In genomic region chr4:86555035-86555707, GRCm38 (mm10) we compare ENCODE assay signal across 9 mouse cellular contexts. TPM values are rescaled to one million over a fixed set of nuclear protein-coding genes. Genes with fewer than 3 reads are reported as not detected.
DNase-seq lines count a peak whose midpoint lies in the region; ATAC-seq and TF ChIP-seq lines count a peak whose summit lies in the region.
"Had no signal": no experiment of that assay in that cellular context is flagged by ENCODE, and none has a peak within 500 bp of the region (broad histone marks: within the 10 kb centered on the region; RNA-seq: fewer than 3 reads in every experiment).

No protein-coding gene starts in this region.

- peak; percentile 60; the same call in 1 of the 2 replicates for ATAC-seq in forebrain, embryonic 11.5 days (replicated peaks; ENCODE audit: low FRiP score)
- ATAC-seq in forebrain, postnatal 0 days: peak; percentile 43; the same call in 1 of the 2 replicates
- peak; percentile 82 for ATAC-seq in midbrain, embryonic 13.5 days

- H3K9ac ChIP-seq in forebrain, embryonic 11.5 days (ENCODE audit: low read length): no peak overlapping the region
- H3K9ac ChIP-seq in forebrain, postnatal 0 days: no peak overlapping the region
- no peak overlapping the region for H3K9ac ChIP-seq in midbrain, embryonic 13.5 days (replicated peaks)

- no peak overlapping the region for H3K4me2 ChIP-seq in forebrain, embryonic 11.5 days (ENCODE audit: low read depth, low read length, severe bottlenecking)
- no peak overlapping the region for H3K4me2 ChIP-seq in forebrain, postnatal 0 days (ENCODE audit: low read depth)
- no peak overlapping the region for H3K4me2 ChIP-seq in midbrain, embryonic 13.5 days (replicated peaks)

- TF ChIP-seq CTCF in forebrain, postnatal 0 days (IDR thresholded peaks at IDR 0.05; ENCODE audit: low read depth): peak; percentile 71

- no peaks in the 10 kb centered on the region for H3K36me3 ChIP-seq in forebrain, embryonic 11.5 days (ENCODE audit: control insufficient read depth, insufficient read depth, low read length)
- H3K36me3 ChIP-seq in forebrain, embryonic 10.5 days (replicated peaks): no peaks in the 10 kb centered on the region
- no peaks in the 10 kb centered on the region for H3K36me3 ChIP-seq in forebrain, postnatal 0 days (ENCODE audit: insufficient read depth)
- no peaks in the 10 kb centered on the region for H3K36me3 ChIP-seq in midbrain, embryonic 13.5 days

- no peak overlapping the region for H3K27ac ChIP-seq in forebrain, embryonic 11.5 days (ENCODE audit: low read depth, low read length)
- no peak overlapping the region for H3K27ac ChIP-seq in forebrain, embryonic 10.5 days
- H3K27ac ChIP-seq in forebrain, postnatal 0 days (ENCODE audit: low read depth, low read length): no peak overlapping the region
- H3K27ac ChIP-seq in midbrain, embryonic 13.5 days: no peak overlapping the region

- H3K4me1 ChIP-seq in forebrain, embryonic 11.5 days (replicated peaks; ENCODE audit: control insufficient read depth, insufficient read depth, low read length): no peaks in the 10 kb centered on the region
- no peaks in the 10 kb centered on the region for H3K4me1 ChIP-seq in forebrain, embryonic 10.5 days
- H3K4me1 ChIP-seq in forebrain, postnatal 0 days (ENCODE audit: insufficient read depth): no peaks in the 10 kb centered on the region
- no peaks in the 10 kb centered on the region for H3K4me1 ChIP-seq in midbrain, embryonic 13.5 days (replicated peaks)

- no peak for DNase-seq in forebrain, embryonic 11.5 days (ENCODE audit: low spot score)
- DNase-seq in forebrain, embryonic 10.5 days (ENCODE audit: extremely low spot score, low spot score): no peak
- peak; percentile 46 for DNase-seq in thymus, postnatal 0 days (ENCODE audit: low spot score)
- DNase-seq in thymus, adult 18-20 months: no peak
- peak; percentile 77 for DNase-seq in forebrain, postnatal 0 days
- DNase-seq in urinary bladder, postnatal 14 days (ENCODE audit: low spot score): no peak
- DNase-seq in layer of hippocampus, adult 18-20 months (ENCODE audit: low spot score in 2 of 2): no peak

- WGBS in forebrain, embryonic 11.5 days: 25% methylated on average over 6 of the region's 6 CpGs
- WGBS in forebrain, embryonic 10.5 days: 31% methylated on average over 6 of the region's 6 CpGs
- WGBS in forebrain, postnatal 0 days: 25% methylated on average over 6 of the region's 6 CpGs
- WGBS in midbrain, embryonic 13.5 days: 28% methylated on average over 6 of the region's 6 CpGs

- H3K27me3 ChIP-seq in forebrain, embryonic 11.5 days (ENCODE audit: control insufficient read depth, insufficient read depth, low read length): no peaks in the 10 kb centered on the region
- no peaks in the 10 kb centered on the region for H3K27me3 ChIP-seq in forebrain, embryonic 10.5 days (ENCODE audit: poor library complexity, severe bottlenecking)
- no peaks in the 10 kb centered on the region for H3K27me3 ChIP-seq in forebrain, postnatal 0 days (ENCODE audit: insufficient read depth, low read length)
- no peaks in the 10 kb centered on the region for H3K27me3 ChIP-seq in midbrain, embryonic 13.5 days

- no peak overlapping the region for H3K4me3 ChIP-seq in forebrain, embryonic 11.5 days (ENCODE audit: low read depth, low read length)
- H3K4me3 ChIP-seq in forebrain, embryonic 10.5 days: no peak overlapping the region
- no peak overlapping the region for H3K4me3 ChIP-seq in forebrain, postnatal 0 days (ENCODE audit: low read depth, low read length)
- H3K4me3 ChIP-seq in midbrain, embryonic 13.5 days (replicated peaks): no peak overlapping the region

- no peaks in the 10 kb centered on the region for H3K9me3 ChIP-seq in forebrain, embryonic 11.5 days (ENCODE audit: control insufficient read depth, low read length)
- no peaks in the 10 kb centered on the region for H3K9me3 ChIP-seq in forebrain, embryonic 10.5 days
- H3K9me3 ChIP-seq in forebrain, postnatal 0 days (ENCODE audit: low read length): no peaks in the 10 kb centered on the region
- no peaks in the 10 kb centered on the region for H3K9me3 ChIP-seq in midbrain, embryonic 13.5 days

RNA-seq across cellular contexts. Expression of gene Saxo1, which starts 3.0 kb away (rescaled TPM):
- polyA plus RNA-seq in forebrain, embryonic 11.5 days (2014; fragmentation: Nextera tagmentation; extraction: Ambion mirVana): not detected in 2 replicates
- not detected in 2 replicates for polyA plus RNA-seq in forebrain, embryonic 10.5 days (2016; fragmentation: Nextera tagmentation; extraction: Ambion mirVana)
- 0.31 TPM in 1 of 2 replicates, not detected in the other for polyA plus RNA-seq in thymus, postnatal 0 days (2015; fragmentation: Nextera tagmentation; extraction: Ambion mirVana)
- total RNA-seq in forebrain, postnatal 0 days (2014; rRNA removed): not detected in 2 replicates
- polyA plus RNA-seq in forebrain, postnatal 0 days (2015; fragmentation: Nextera tagmentation; extraction: Ambion mirVana): not detected in 2 replicates
- not detected in 2 replicates for polyA plus RNA-seq in midbrain, embryonic 13.5 days (2015; fragmentation: Nextera tagmentation; extraction: Ambion mirVana)
- not detected for total RNA-seq in layer of hippocampus, adult 18-20 months (2021)
- total RNA-seq: left cerebral cortex, postnatal 25 days had no signal

RNA-seq across cellular contexts. Expression of gene Rraga, which starts 20.3 kb away (rescaled TPM):
- polyA plus RNA-seq in forebrain, embryonic 11.5 days (2014; fragmentation: Nextera tagmentation; extraction: Ambion mirVana): 110 and 113 TPM in 2 replicates
- polyA plus RNA-seq in forebrain, embryonic 10.5 days (2016; fragmentation: Nextera tagmentation; extraction: Ambion mirVana): 63.9 and 67.0 TPM in 2 replicates
- polyA plus RNA-seq in thymus, postnatal 0 days (2015; fragmentation: Nextera tagmentation; extraction: Ambion mirVana): 51.2 and 53.4 TPM in 2 replicates
- total RNA-seq in forebrain, postnatal 0 days (2014; rRNA removed): 21.3 and 27.4 TPM in 2 replicates
- polyA plus RNA-seq in forebrain, postnatal 0 days (2015; fragmentation: Nextera tagmentation; extraction: Ambion mirVana): 122 and 131 TPM in 2 replicates
- polyA plus RNA-seq in midbrain, embryonic 13.5 days (2015; fragmentation: Nextera tagmentation; extraction: Ambion mirVana): 104 and 116 TPM in 2 replicates
- 100 to 1,000 TPM; 138 to 139 TPM for total RNA-seq in layer of hippocampus, adult 18-20 months (2021)

RNA-seq across cellular contexts. Expression of gene Haus6, which starts 56.7 kb away (rescaled TPM):
- polyA plus RNA-seq in forebrain, embryonic 11.5 days (2014; fragmentation: Nextera tagmentation; extraction: Ambion mirVana): 30.6 and 32.9 TPM in 2 replicates
- polyA plus RNA-seq in forebrain, embryonic 10.5 days (2016; fragmentation: Nextera tagmentation; extraction: Ambion mirVana): 33.4 and 35.6 TPM in 2 replicates
- polyA plus RNA-seq in thymus, postnatal 0 days (2015; fragmentation: Nextera tagmentation; extraction: Ambion mirVana): 16.7 and 17.2 TPM in 2 replicates
- total RNA-seq in forebrain, postnatal 0 days (2014; rRNA removed): 5.5 and 11.4 TPM in 2 replicates
- polyA plus RNA-seq in forebrain, postnatal 0 days (2015; fragmentation: Nextera tagmentation; extraction: Ambion mirVana): 3.7 and 4.3 TPM in 2 replicates
- 11.5 and 12.0 TPM in 2 replicates for polyA plus RNA-seq in midbrain, embryonic 13.5 days (2015; fragmentation: Nextera tagmentation; extraction: Ambion mirVana)
- total RNA-seq in layer of hippocampus, adult 18-20 months (2021): 1 to 10 TPM; 8.3 to 10.0 TPM

Comparison
In these comparisons a context has a peak if more than half of its experiments do, and no peak if none do; other contexts are left out.
1. DNase-seq: peak in thymus, postnatal 0 days (single experiment) and forebrain, postnatal 0 days (single experiment); none in forebrain, embryonic 11.5 days (single experiment), forebrain, embryonic 10.5 days (single experiment), thymus, adult 18-20 months (0 of 2), urinary bladder, postnatal 14 days (single experiment) and layer of hippocampus, adult 18-20 months (0 of 2).
2. Peak in every context shown above with its lines, with median percentiles within 50 percentile points of each other: ATAC-seq.